Mouse (Mus musculus) neural tube, embryonic 11.5 days (tissue): ENCODE data around the gene Bbs9. TPM values are rescaled to one million over a fixed set of nuclear protein-coding genes. Genes with fewer than 3 reads are reported as not detected.

Experiments used
- ATAC-seq: fragments of 200-750 bp; cut with Nextera tagmentation; 2 replicates; pipeline ENCODE4 v1.8.0; 2017; ENCODE audit warnings: moderate number of reproducible peaks, mild to moderate bottlenecking, moderate TSS enrichment, moderate library complexity; ENCODE audit not compliant: insufficient read depth, low FRiP score, low TSS enrichment
- DNase-seq: peaks from one replicate; pipeline ENCODE4 v3.0.0-alpha.2; 2015; ENCODE audit warnings: low spot score
- H3K27ac ChIP-seq: fragments of 300-500 bp; sonication (generic); 2 replicates; pipeline ENCODE4 v1.5.1; 2014; ENCODE audit warnings: low read depth, mild to moderate bottlenecking, low read length
- H3K27me3 ChIP-seq: fragments of 300-500 bp; sonication (generic); 2 replicates; pipeline ENCODE4 v1.6.1; 2014; ENCODE audit warnings: mild to moderate bottlenecking, low read length, mixed read lengths; ENCODE audit not compliant: control insufficient read depth, insufficient read depth
- H3K36me3 ChIP-seq: fragments of 300-500 bp; sonication (generic); 2 replicates; pipeline ENCODE4 v1.6.1; 2014; ENCODE audit warnings: mild to moderate bottlenecking, low read length, moderate library complexity, mixed read lengths; ENCODE audit not compliant: control insufficient read depth, insufficient read depth
- H3K4me1 ChIP-seq: fragments of 300-500 bp; sonication (generic); 2 replicates; pipeline ENCODE4 v1.6.1; 2014; ENCODE audit warnings: low read length, mixed read lengths; ENCODE audit not compliant: control insufficient read depth, insufficient read depth
- H3K4me2 ChIP-seq: fragments of 300-500 bp; sonication (generic); 2 replicates; pipeline ENCODE4 v1.6.1; 2014; ENCODE audit warnings: low read depth, mild to moderate bottlenecking, moderate library complexity
- H3K4me3 ChIP-seq: fragments of 300-500 bp; sonication (generic); 2 replicates; pipeline ENCODE4 v1.5.1; 2014; ENCODE audit warnings: low read depth, low read length
- H3K9ac ChIP-seq: fragments of 300-500 bp; sonication (generic); 2 replicates; pipeline ENCODE4 v1.6.1; 2014; ENCODE audit warnings: mild to moderate bottlenecking, low read length
- H3K9me3 ChIP-seq: fragments of 300-500 bp; sonication (generic); 2 replicates; pipeline ENCODE4 v1.6.1; 2016; ENCODE audit warnings: low read length; ENCODE audit not compliant: control insufficient read depth
- WGBS: fragments of 180-500 bp; shearing (Covaris S2); extraction: QIAGEN DNeasy Blood & Tissue Kit; methylation state at CpG from one replicate; pipeline ENCODE4 v1.1.7; 2014; 5-methylcytosine and 5-hydroxymethylcytosine counted together
- polyA plus RNA-seq: library from polyadenylated mRNA; unstranded; fragments of >200 nt; fragmentation: Nextera tagmentation; extraction: Ambion mirVana; gene quantifications from 2 replicates; pipeline ENCODE4 v1.2.1, GENCODE M21; 2014

Gene Bbs9
- polyA plus RNA-seq, 1 experiment from 2014 or later = 16.9 TPM

GRCm38 (mm10) chr9:22649606-22650005, 174.1 kb downstream of the Bbs9 start:
- Histone ChIP-seq H3K9me3 (no peaks in the 10 kb centered on the region), H3K9ac (no peak overlapping the region), H3K4me1 (no peaks in the 10 kb centered on the region), H3K27me3 (no peaks in the 10 kb centered on the region), H3K4me2 (no peak overlapping the region), H3K4me3 (no peak overlapping the region), H3K36me3 (no peaks in the 10 kb centered on the region), H3K27ac (no peak overlapping the region)
- WGBS = 87% methylated on average over 10 of the region's 10 CpGs
- DNase-seq (no peak), ATAC-seq (no peak)

- no peak overlapping the region for H3K9ac ChIP-seq
- no peak overlapping the region for H3K4me2 ChIP-seq
- ATAC-seq = no peak
- no peak for DNase-seq
- 92% methylated on average over 1 of the region's 1 CpGs for WGBS
- H3K9me3 ChIP-seq = no peaks in the 10 kb centered on the region
- no peak overlapping the region for H3K4me3 ChIP-seq
- no peak overlapping the region for H3K27ac ChIP-seq
- no peaks in the 10 kb centered on the region for H3K27me3 ChIP-seq
- H3K4me1 ChIP-seq = no peaks in the 10 kb centered on the region
- no peaks in the 10 kb centered on the region for H3K36me3 ChIP-seq
These were observed 175.3 kb downstream of the Bbs9 start for GRCm38 (mm10) chr9:22650781-22651180.

GRCm38 (mm10) chr9:22651619-22652018, 176.1 kb downstream of the Bbs9 start:
- no peak overlapping the region for H3K27ac ChIP-seq
- H3K4me2 ChIP-seq = no peak overlapping the region
- no peaks in the 10 kb centered on the region for H3K27me3 ChIP-seq
- H3K4me1 ChIP-seq = no peaks in the 10 kb centered on the region
- 95% methylated on average over 3 of the region's 3 CpGs for WGBS
- H3K9ac ChIP-seq = no peak overlapping the region
- DNase-seq (no peak), ATAC-seq (no peak)
- no peaks in the 10 kb centered on the region for H3K9me3 ChIP-seq
- no peaks in the 10 kb centered on the region for H3K36me3 ChIP-seq
- no peak overlapping the region for H3K4me3 ChIP-seq

- H3K27me3 ChIP-seq = no peaks in the 10 kb centered on the region
- DNase-seq = no peak
- ATAC-seq = no peak
- H3K4me3 ChIP-seq = no peak overlapping the region
- H3K36me3 ChIP-seq = no peaks in the 10 kb centered on the region
- H3K9me3 ChIP-seq = no peaks in the 10 kb centered on the region
- no peak overlapping the region for H3K9ac ChIP-seq
- H3K27ac ChIP-seq = no peak overlapping the region
- H3K4me2 ChIP-seq = no peak overlapping the region
- H3K4me1 ChIP-seq = no peaks in the 10 kb centered on the region
- WGBS = 63% methylated on average over 11 of the region's 11 CpGs
These were observed 179.3 kb downstream of the Bbs9 start for GRCm38 (mm10) chr9:22654726-22655393.

- Histone ChIP-seq H3K9me3 (no peaks in the 10 kb centered on the region), H3K9ac (no peak overlapping the region), H3K4me1 (no peaks in the 10 kb centered on the region), H3K4me2 (no peak overlapping the region), H3K27ac (no peak overlapping the region), H3K27me3 (no peaks in the 10 kb centered on the region), H3K4me3 (no peak overlapping the region), H3K36me3 (no peaks in the 10 kb centered on the region)
- WGBS = 92% methylated on average over 5 of the region's 5 CpGs
- ATAC-seq = no peak
- DNase-seq = no peak
These were observed 181.7 kb downstream of the Bbs9 start for GRCm38 (mm10) chr9:22657216-22657615.

GRCm38 (mm10) chr9:22665155-22665554, 189.6 kb downstream of the Bbs9 start:
- DNase-seq (no peak), ATAC-seq (no peak)
- Histone ChIP-seq H3K27me3 (no peaks in the 10 kb centered on the region), H3K4me2 (no peak overlapping the region), H3K9ac (no peak overlapping the region), H3K27ac (no peak overlapping the region), H3K36me3 (no peaks in the 10 kb centered on the region), H3K9me3 (no peaks in the 10 kb centered on the region), H3K4me1 (no peaks in the 10 kb centered on the region), H3K4me3 (no peak overlapping the region)
- 93% methylated on average over 8 of the region's 8 CpGs for WGBS

GRCm38 (mm10) chr9:22672937-22673336, 197.4 kb downstream of the Bbs9 start:
- no peak overlapping the region for H3K27ac ChIP-seq
- H3K4me2 ChIP-seq = no peak overlapping the region
- ATAC-seq (no peak), DNase-seq (no peak)
- WGBS = 93% methylated on average over 2 of the region's 2 CpGs
- no peak overlapping the region for H3K9ac ChIP-seq
- H3K27me3 ChIP-seq = no peaks in the 10 kb centered on the region
- H3K36me3 ChIP-seq = no peaks in the 10 kb centered on the region
- H3K9me3 ChIP-seq = no peaks in the 10 kb centered on the region
- H3K4me1 ChIP-seq = no peaks in the 10 kb centered on the region
- H3K4me3 ChIP-seq = no peak overlapping the region

GRCm38 (mm10) chr9:22677132-22677829, 201.8 kb downstream of the Bbs9 start:
- no peak overlapping the region for H3K27ac ChIP-seq
- no peaks in the 10 kb centered on the region for H3K4me1 ChIP-seq
- no peak overlapping the region for H3K4me2 ChIP-seq
- H3K9ac ChIP-seq = no peak overlapping the region
- no peaks in the 10 kb centered on the region for H3K9me3 ChIP-seq
- H3K36me3 ChIP-seq = no peaks in the 10 kb centered on the region
- DNase-seq (no peak), ATAC-seq (no peak)
- no peak overlapping the region for H3K4me3 ChIP-seq
- 87% methylated on average over 7 of the region's 7 CpGs for WGBS
- H3K27me3 ChIP-seq = no peaks in the 10 kb centered on the region

- no peaks in the 10 kb centered on the region for H3K9me3 ChIP-seq
- H3K4me3 ChIP-seq = no peak overlapping the region
- ATAC-seq (no peak), DNase-seq (no peak)
- 78% methylated on average over 4 of the region's 4 CpGs for WGBS
- H3K4me1 ChIP-seq = no peaks in the 10 kb centered on the region
- H3K36me3 ChIP-seq = no peaks in the 10 kb centered on the region
- no peaks in the 10 kb centered on the region for H3K27me3 ChIP-seq
- no peak overlapping the region for H3K4me2 ChIP-seq
- H3K27ac ChIP-seq = no peak overlapping the region
- H3K9ac ChIP-seq = no peak overlapping the region
These were observed 202.5 kb downstream of the Bbs9 start for GRCm38 (mm10) chr9:22677997-22678396.
